Mouse (Mus musculus) adrenal gland, adult 10 weeks (tissue): ENCODE data around the gene Gm20683. TPM values are rescaled to one million over a fixed set of nuclear protein-coding genes. Genes with fewer than 3 reads are reported as not detected.

ENCODE experiments used
- polyA plus RNA-seq: library from polyadenylated mRNA; stranded (reverse); fragments of 350-450 nt; fragmentation: Illumina TruSeq; extraction: RNeasy Lipid Tissue Mini Kit (QIAGEN cat#74804); gene quantifications from one replicate; pipeline ENCODE4 v1.2.3, GENCODE M21; 2014; ENCODE audit warnings: low read depth, low replicate concordance

Gene Gm20683
- polyA plus RNA-seq, 1 experiment from 2014 or later: not detected

Other genes starting within 250 kb of the Gm20683 start
- gene Gng13, start 124.6 kb downstream of the Gm20683 start, polyA plus RNA-seq: not detected
- not detected for gene Chtf18, start 114.3 kb downstream of the Gm20683 start, polyA plus RNA-seq
- not detected for gene Rpusd1, start 114.1 kb downstream of the Gm20683 start, polyA plus RNA-seq
- gene Mslnl, start 105.7 kb downstream of the Gm20683 start, polyA plus RNA-seq: not detected
- not detected for gene Msln, start 87.4 kb downstream of the Gm20683 start, polyA plus RNA-seq
- 3.4 TPM for gene Narfl, start 68.0 kb downstream of the Gm20683 start, polyA plus RNA-seq
- 0.64 TPM for gene Haghl, start 56.1 kb downstream of the Gm20683 start, polyA plus RNA-seq
- not detected for gene Ccdc78, start 55.2 kb downstream of the Gm20683 start, polyA plus RNA-seq
- 0.52 TPM for gene Fam173a, start 48.9 kb downstream of the Gm20683 start, polyA plus RNA-seq
- gene AC134908.4, start 46.1 kb downstream of the Gm20683 start, polyA plus RNA-seq: 1.1 TPM
- gene Metrn, start 44.6 kb downstream of the Gm20683 start, polyA plus RNA-seq: 0.17 TPM
- gene Fbxl16, start 32.7 kb downstream of the Gm20683 start, polyA plus RNA-seq: 15.0 TPM
- 0.47 TPM for gene Wdr24, start 18.1 kb downstream of the Gm20683 start, polyA plus RNA-seq
- 3.6 TPM for gene Jmjd8, start 12.9 kb downstream of the Gm20683 start, polyA plus RNA-seq
- gene Stub1, start 8.4 kb downstream of the Gm20683 start, polyA plus RNA-seq: 8.2 TPM
- not detected for gene Rhbdl1, start 4.5 kb downstream of the Gm20683 start, polyA plus RNA-seq
- 19.9 TPM for gene Rhot2, start 3.1 kb upstream of the Gm20683 start, polyA plus RNA-seq
- 2.5 TPM for gene Wdr90, start 19.7 kb upstream of the Gm20683 start, polyA plus RNA-seq
- gene Mcrip2, start 27.0 kb upstream of the Gm20683 start, polyA plus RNA-seq: 5.5 TPM
- gene Mettl26, start 33.3 kb upstream of the Gm20683 start, polyA plus RNA-seq: 24.4 TPM
- gene Wfikkn1, start 39.1 kb upstream of the Gm20683 start, polyA plus RNA-seq: not detected
- 2.7 TPM for gene Rab40c, start 78.0 kb upstream of the Gm20683 start, polyA plus RNA-seq
- gene Pigq, start 103.2 kb upstream of the Gm20683 start, polyA plus RNA-seq: 41.2 TPM
- not detected for gene Nhlrc4, start 103.2 kb upstream of the Gm20683 start, polyA plus RNA-seq
- not detected for gene A930017K11Rik, start 110.8 kb upstream of the Gm20683 start, polyA plus RNA-seq
- gene Capn15, start 144.0 kb upstream of the Gm20683 start, polyA plus RNA-seq: 0.41 TPM
- gene Rab11fip3, start 227.8 kb upstream of the Gm20683 start, polyA plus RNA-seq: 2.3 TPM
- gene Decr2, start 248.6 kb upstream of the Gm20683 start, polyA plus RNA-seq: 24.1 TPM